Mouse (Mus musculus) lung, postnatal 0 days (tissue): Measurements from ENCODE around the gene Chchd6.

Experiments used
- CTCF ChIP-seq: IDR thresholded peaks from 2 replicates; pipeline ENCODE4 v1.5.1; 2016; ENCODE audit warnings: antibody characterized with exemption, mild to moderate bottlenecking
- EP300 ChIP-seq: IDR thresholded peaks from 2 replicates; pipeline ENCODE4 v1.6.1; 2016; ENCODE audit warnings: antibody characterized with exemption, mild to moderate bottlenecking, control low read depth

DNA sequence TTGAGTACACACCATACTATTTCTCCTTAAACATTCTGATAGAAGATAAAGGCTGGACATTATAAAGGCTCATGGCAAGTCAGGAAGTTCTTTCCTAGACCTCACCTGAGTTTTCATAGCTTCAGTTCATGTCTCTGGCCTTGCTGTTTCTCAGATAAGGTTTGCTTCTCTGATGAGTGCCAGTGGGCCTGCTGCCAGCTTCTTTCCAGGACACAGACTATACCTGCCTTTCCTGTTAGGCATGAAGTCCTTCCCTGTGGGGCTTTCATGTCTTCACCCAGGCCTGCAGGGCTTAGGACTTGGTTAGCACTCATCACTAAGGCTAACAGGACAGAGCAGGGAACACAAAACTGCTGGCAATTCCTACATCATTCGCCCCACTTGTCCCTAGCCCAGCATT, 186.4 kb downstream of the Chchd6 start:
- TF ChIP-seq EP300 (no peak), CTCF (no peak)
